Mouse (Mus musculus) forebrain, embryonic 12.5 days (tissue): ENCODE results near the gene Rps15. TPM values are rescaled to one million over a fixed set of nuclear protein-coding genes. Genes with fewer than 3 reads are reported as not detected.

ENCODE experiments used
- ATAC-seq: fragments of 200-750 bp; cut with Nextera tagmentation; 2 replicates; pipeline ENCODE4 v1.8.0; 2017; ENCODE audit warnings: moderate TSS enrichment; ENCODE audit not compliant: low FRiP score
- H3K27ac ChIP-seq: fragments of 300-500 bp; sonication (generic); 2 replicates; pipeline ENCODE4 v1.5.1; 2016; ENCODE audit warnings: mild to moderate bottlenecking
- H3K27me3 ChIP-seq: fragments of 300-500 bp; sonication (generic); 2 replicates; pipeline ENCODE4 v1.6.1; 2016; ENCODE audit warnings: mild to moderate bottlenecking
- H3K36me3 ChIP-seq: fragments of 300-500 bp; sonication (generic); replicated peaks from 2 replicates; pipeline ENCODE4 v1.6.1; 2016; ENCODE audit warnings: mild to moderate bottlenecking
- H3K4me1 ChIP-seq: fragments of 300-500 bp; sonication (generic); 2 replicates; pipeline ENCODE4 v1.6.1; 2016
- H3K4me2 ChIP-seq: fragments of 300-500 bp; sonication (generic); 2 replicates; pipeline ENCODE4 v1.6.1; 2016; ENCODE audit warnings: mild to moderate bottlenecking, moderate library complexity
- H3K4me3 ChIP-seq: fragments of 300-500 bp; sonication (generic); replicated peaks from 2 replicates; pipeline ENCODE4 v1.5.1; 2016; ENCODE audit warnings: mild to moderate bottlenecking
- H3K9ac ChIP-seq: fragments of 300-500 bp; sonication (generic); 2 replicates; pipeline ENCODE4 v1.6.1; 2016; ENCODE audit warnings: mild to moderate bottlenecking
- H3K9me3 ChIP-seq: fragments of 300-500 bp; sonication (generic); 2 replicates; pipeline ENCODE4 v1.6.1; 2016
- WGBS: fragments of 180-500 bp; shearing (Covaris S2); methylation state at CpG from one replicate; pipeline ENCODE4 v1.1.7; 2016; 5-methylcytosine and 5-hydroxymethylcytosine counted together
- polyA plus RNA-seq: library from polyadenylated mRNA; unstranded; fragments of >200 nt; fragmentation: Nextera tagmentation; extraction: Ambion mirVana; gene quantifications from 2 replicates; pipeline ENCODE4 v1.2.1, GENCODE M21; 2016

Gene Rps15
- polyA plus RNA-seq, 1 experiment from 2014 or later = 760 TPM

DNA sequence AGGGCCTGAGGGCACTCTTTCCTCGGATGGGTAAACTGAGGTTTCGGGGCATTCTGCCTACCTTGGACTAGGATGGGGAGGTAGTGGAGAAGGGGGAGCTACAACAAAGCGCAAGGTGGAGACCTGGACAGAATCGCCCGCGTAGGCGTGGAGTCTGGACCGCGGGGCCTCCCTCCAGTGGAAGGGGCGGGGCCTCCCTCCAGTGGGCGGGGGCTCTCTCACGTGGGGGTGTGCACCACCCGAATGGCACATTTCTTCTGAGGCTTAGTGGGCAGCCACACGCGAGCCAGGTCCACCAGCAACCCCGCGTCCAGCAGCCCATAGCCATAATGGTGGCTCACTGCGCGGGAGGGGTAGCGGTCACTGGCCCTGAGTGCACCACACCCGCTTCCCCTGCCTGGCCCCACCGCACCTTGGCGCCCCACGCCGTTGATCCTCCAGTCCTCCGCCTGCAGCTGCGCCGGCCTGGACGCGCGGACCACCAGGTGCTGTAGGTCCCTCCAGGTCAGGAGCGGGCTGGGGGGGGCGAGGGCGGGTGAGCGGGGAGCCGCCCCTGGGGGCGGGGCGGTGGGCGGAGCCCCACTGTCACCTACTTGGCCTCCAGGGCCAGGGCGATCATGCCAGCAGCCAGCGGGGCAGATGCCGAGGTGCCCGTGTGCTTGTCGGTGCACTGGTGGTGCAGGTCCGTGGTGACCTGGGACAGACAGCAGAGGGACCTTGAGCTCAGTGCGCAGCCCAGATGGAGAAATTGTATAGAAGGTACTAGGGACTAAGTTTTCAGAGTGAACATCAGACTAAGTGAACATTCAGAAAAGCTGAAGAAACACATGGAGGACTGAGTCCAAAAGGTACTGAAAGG, 31.2 kb downstream of the Rps15 start:
- WGBS = 2% methylated on average over 45 of the region's 46 CpGs
- H3K27me3 ChIP-seq = peaks cover 29% of the 10 kb centered on the region
- no peak overlapping the region for H3K27ac ChIP-seq

DNA sequence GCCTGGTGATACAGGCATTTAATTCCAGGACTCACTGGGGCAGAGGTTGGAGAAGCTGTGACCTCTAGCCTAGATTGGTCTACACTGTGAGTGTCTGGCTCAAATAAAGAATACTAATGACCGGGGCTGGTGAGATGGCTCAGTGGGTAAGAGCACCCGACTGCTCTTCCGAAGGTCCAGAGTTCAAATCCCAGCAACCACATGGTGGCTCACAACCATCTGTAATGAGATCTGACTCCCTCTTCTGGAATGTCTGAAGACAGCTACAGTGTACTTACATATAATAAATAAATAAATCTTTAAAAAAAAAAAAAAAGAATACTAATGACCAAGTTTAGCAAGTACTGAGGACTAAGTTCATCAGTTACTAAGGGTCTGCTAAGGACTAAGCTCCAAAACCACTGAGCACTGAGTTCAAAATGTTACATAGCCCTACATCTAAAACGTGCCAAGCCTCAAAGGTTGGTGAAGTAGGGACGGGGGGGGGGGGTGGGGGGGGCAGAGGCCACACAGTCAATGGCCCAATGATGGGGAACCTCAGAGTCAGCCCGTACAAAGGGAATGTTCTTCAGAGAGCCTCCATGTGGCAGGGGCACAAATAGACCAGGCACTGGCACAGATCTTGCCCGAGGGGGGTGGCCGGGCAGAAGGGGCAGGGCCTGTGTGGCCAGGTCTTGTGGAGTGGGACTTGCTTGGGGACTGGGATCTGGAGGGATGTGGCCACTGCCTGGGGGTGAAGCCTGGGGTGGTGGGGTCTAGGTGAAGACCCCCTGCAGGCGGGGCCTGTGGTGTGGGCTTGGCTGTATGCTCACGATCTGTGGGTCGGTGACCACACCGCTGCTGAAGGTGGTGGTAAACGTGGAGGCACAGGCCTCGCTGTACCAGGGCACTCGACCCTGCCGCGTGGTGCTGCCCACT, 32.1 kb downstream of the Rps15 start:
- H3K9ac ChIP-seq = no peak overlapping the region
- 77% methylated on average over 17 of the region's 17 CpGs for WGBS
- H3K4me1 ChIP-seq = peaks cover 29% of the 10 kb centered on the region
- no peaks in the 10 kb centered on the region for H3K36me3 ChIP-seq
- H3K4me2 ChIP-seq = peak overlapping the region; percentile 90; the same call in 1 of the 2 replicates
- H3K27ac ChIP-seq = no peak overlapping the region
- ATAC-seq = no peak
- peaks cover 29% of the 10 kb centered on the region for H3K27me3 ChIP-seq
- H3K4me3 ChIP-seq = no peak overlapping the region
- H3K9me3 ChIP-seq = no peaks in the 10 kb centered on the region

More for the DNA sequence above, 31.2 kb downstream of the Rps15 start:
- Histone ChIP-seq H3K36me3 (peaks cover 5% of the 10 kb centered on the region; the same call in 1 of the 2 replicates), H3K9me3 (no peaks in the 10 kb centered on the region), H3K4me1 (peaks cover 31% of the 10 kb centered on the region), H3K9ac (peak overlapping the region; percentile 58), H3K4me3 (peak overlapping the region; percentile 51), H3K4me2 (peak overlapping the region; percentile 90)
- peak; percentile 15 for ATAC-seq

DNA sequence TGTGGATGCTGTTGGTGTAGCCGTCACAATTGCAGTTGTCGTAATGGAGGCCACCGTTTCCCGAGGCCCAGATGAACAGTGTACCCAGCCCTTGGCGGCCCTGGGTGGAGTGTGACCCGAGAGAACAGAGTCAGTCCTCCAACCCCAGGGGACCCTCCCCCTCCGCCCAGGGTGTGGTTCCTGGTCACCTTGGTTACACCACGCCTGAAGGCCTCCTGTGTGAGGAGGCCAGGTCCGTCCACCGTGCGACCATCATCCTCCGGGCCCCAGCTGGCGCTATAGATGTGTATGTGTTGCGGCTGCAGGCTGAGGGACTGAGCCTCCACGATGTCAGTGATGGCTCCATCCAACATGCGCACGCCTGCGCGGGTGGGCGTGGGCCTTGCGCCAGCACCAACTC, 32.8 kb downstream of the Rps15 start:
- Histone ChIP-seq H3K4me1 (peaks cover 25% of the 10 kb centered on the region), H3K9ac (no peak overlapping the region), H3K9me3 (no peaks in the 10 kb centered on the region), H3K27me3 (peaks cover 29% of the 10 kb centered on the region), H3K4me2 (no peak overlapping the region), H3K36me3 (no peaks in the 10 kb centered on the region), H3K27ac (no peak overlapping the region), H3K4me3 (no peak overlapping the region)
- WGBS = 88% methylated on average over 21 of the region's 21 CpGs
- no peak for ATAC-seq

DNA sequence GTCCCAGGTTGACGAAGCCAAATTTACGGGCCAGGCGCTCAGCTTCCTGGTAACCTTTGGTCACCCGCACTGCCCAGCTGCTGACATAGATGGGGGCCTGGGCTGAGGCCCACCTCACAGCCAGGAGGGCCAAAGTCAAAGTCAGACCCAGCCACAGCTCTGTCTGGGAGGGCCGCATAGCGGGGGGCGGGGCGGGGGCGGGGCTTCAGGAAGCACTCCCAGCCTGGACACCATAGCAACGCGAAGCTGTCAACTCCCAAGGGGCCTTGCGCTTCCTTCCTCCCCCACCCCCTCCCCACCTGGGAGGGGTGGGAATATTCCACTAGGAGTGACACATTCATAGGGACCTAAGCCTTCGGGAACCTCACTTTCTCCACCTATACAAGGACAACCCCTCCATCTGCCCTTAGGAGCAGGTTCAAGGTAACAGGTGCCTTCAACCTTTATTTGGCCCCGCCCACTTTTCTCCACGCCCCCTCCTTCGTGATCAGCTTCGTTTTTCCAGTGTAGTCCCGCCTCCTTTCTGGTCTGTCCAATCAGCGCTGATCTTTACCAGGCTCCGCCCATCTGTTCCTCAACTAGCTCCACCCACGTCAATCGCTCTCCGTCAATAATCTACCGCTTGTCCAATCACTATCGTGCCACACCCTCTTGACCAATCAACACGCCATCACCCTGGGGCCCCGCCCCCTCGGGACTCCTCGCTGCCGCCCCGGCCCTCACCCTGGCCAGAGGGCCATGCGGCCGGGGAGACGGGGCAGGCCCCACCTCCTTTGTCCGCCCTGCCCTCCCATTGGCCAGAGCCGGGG, 37.2 kb downstream of the Rps15 start, which contains the start of the genes Pcsk4 and Reep6:
TSS of gene Pcsk4 (minus strand) at position 226 of the 809 bp plus-strand sequence.
TSS of gene Reep6 (plus strand) at position 681 of the 809 bp plus-strand sequence.
- Histone ChIP-seq H3K27ac (no peak within 1 kb of the TSS), H3K9me3 (no peaks in the 10 kb centered on the region), H3K4me1 (peaks cover 20% of the 10 kb centered on the region), H3K36me3 (no peaks in the 10 kb centered on the region), H3K27me3 (peaks cover 40% of the 10 kb centered on the region), H3K4me2 (peak within 1 kb of the TSS; percentile 83), H3K9ac (peak within 1 kb of the TSS; percentile 47), H3K4me3 (peak within 1 kb of the TSS; percentile 47)
- ATAC-seq = peak; percentile 96
- 5% methylated on average over 36 of the region's 36 CpGs for WGBS

DNA sequence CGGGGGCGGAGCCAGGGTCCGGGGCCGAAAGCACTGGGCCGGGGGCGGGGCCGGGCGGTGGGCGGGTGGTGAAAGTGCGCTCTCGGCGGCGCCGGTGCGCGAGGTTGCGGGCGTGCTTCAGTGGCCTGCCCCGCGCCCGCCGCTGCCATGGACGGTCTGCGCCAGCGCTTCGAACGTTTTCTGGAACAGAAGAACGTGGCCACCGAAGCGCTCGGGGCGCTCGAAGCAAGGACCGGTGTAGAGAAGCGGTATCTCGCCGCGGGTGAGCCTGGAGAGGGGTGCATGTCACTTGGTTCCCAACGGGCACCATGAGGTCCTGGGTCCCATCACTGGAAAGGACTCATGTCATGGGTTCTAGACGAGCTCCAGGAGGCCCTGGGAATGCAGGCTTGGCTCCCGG, 37.8 kb downstream of the Rps15 start:
- ATAC-seq = no peak
- H3K27ac ChIP-seq = no peak overlapping the region
- H3K4me2 ChIP-seq = peak overlapping the region; percentile 83
- H3K9me3 ChIP-seq = no peaks in the 10 kb centered on the region
- H3K4me1 ChIP-seq = peaks cover 15% of the 10 kb centered on the region
- peak overlapping the region; percentile 47 for H3K4me3 ChIP-seq
- 1% methylated on average over 41 of the region's 41 CpGs for WGBS
- H3K9ac ChIP-seq = peak overlapping the region; percentile 47
- H3K36me3 ChIP-seq = no peaks in the 10 kb centered on the region
- H3K27me3 ChIP-seq = peaks cover 34% of the 10 kb centered on the region

- H3K27ac ChIP-seq = no peak overlapping the region
- no peaks in the 10 kb centered on the region for H3K9me3 ChIP-seq
- no peak overlapping the region for H3K9ac ChIP-seq
- peaks cover 32% of the 10 kb centered on the region for H3K27me3 ChIP-seq
- 85% methylated on average over 2 of the region's 2 CpGs for whole genome bisulfite sequencing
- H3K36me3 ChIP-seq = no peaks in the 10 kb centered on the region
- no peak for ATAC-seq
- H3K4me3 ChIP-seq = no peak overlapping the region
- peak overlapping the region; percentile 83 for H3K4me2 ChIP-seq
- peaks cover 15% of the 10 kb centered on the region for H3K4me1 ChIP-seq
Observed at GRCm38 (mm10) chr10:80330888-80331287, 38.6 kb downstream of the Rps15 start.

- Histone ChIP-seq H3K4me1 (peaks cover 15% of the 10 kb centered on the region), H3K9ac (0 out of 2 replicates have a peak overlapping the region, but pooled peaks have one; percentile 4), H3K4me3 (no peak overlapping the region), H3K27me3 (peaks cover 29% of the 10 kb centered on the region), H3K4me2 (no peak overlapping the region), H3K9me3 (no peaks in the 10 kb centered on the region), H3K36me3 (no peaks in the 10 kb centered on the region), H3K27ac (no peak overlapping the region)
- ATAC-seq = no peak
- WGBS = 77% methylated on average over 10 of the region's 10 CpGs
Observed at GRCm38 (mm10) chr10:80331636-80332524, 39.6 kb downstream of the Rps15 start.

DNA sequence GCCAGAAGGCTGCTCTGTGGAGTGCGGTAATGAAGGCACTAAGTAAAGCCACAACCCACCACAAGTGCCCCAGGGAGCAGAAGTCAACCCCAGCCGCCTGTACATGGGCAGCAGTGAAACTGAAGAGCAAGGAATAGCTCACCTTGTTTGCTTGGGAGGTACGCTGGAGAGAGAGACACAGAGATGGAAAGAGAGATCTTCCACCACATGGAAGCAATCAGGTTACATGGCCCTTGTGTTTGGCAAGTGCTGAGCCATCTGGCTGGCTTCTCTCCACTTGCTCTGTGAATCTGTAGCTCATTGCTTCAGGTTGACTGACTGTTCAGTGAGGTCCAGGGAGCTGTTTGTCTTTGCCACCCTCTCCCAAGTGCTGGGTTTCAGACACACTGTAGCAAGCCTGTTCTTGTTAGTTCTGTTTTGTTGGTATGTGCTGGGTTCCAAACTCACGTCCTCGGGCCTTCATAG, 40.3 kb downstream of the Rps15 start:
- ATAC-seq = no peak
- 89% methylated on average over 5 of the region's 5 CpGs for WGBS
- H3K9me3 ChIP-seq = no peaks in the 10 kb centered on the region
- H3K4me3 ChIP-seq = no peak overlapping the region
- H3K27ac ChIP-seq = no peak overlapping the region
- no peak overlapping the region for H3K4me2 ChIP-seq
- 0 out of 2 replicates have a peak overlapping the region, but pooled peaks have one; percentile 4 for H3K9ac ChIP-seq
- H3K36me3 ChIP-seq = no peaks in the 10 kb centered on the region
- peaks cover 29% of the 10 kb centered on the region for H3K27me3 ChIP-seq
- peaks cover 15% of the 10 kb centered on the region for H3K4me1 ChIP-seq

DNA sequence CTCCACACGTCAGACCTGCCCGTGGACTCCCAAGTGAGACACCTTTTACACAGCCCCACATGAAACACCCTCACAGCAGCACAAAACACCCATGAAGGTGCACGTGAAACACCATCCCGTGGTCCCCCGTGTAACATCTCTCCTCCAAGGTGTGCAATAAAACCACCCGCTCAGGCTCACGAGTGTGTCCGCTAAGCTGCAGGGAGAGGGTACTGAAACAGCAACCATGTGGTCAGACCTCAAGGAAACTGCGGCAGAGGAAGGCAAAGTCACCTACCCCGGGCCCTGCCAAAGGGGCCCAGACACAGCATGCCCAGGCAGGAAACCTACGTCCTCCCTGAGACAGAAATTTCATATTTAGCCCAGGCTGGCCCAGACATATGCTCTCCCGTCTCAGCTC, 44.0 kb downstream of the Rps15 start:
- H3K4me1 ChIP-seq = no peaks in the 10 kb centered on the region
- no peak overlapping the region for H3K4me2 ChIP-seq
- H3K27ac ChIP-seq = no peak overlapping the region
- WGBS = 92% methylated on average over 12 of the region's 12 CpGs
- peaks cover 49% of the 10 kb centered on the region for H3K27me3 ChIP-seq
- no peak for ATAC-seq
- no peak overlapping the region for H3K9ac ChIP-seq
- no peaks in the 10 kb centered on the region for H3K9me3 ChIP-seq
- no peaks in the 10 kb centered on the region for H3K36me3 ChIP-seq
- H3K4me3 ChIP-seq = no peak overlapping the region

GRCm38 (mm10) chr10:80339941-80340750, 47.9 kb downstream of the Rps15 start:
- 22% methylated on average over 19 of the region's 19 CpGs for WGBS
- Histone ChIP-seq H3K36me3 (no peaks in the 10 kb centered on the region), H3K4me3 (no peak overlapping the region), H3K9me3 (no peaks in the 10 kb centered on the region), H3K27me3 (peaks cover 74% of the 10 kb centered on the region), H3K27ac (no peak overlapping the region), H3K4me1 (peaks cover 27% of the 10 kb centered on the region), H3K9ac (no peak overlapping the region), H3K4me2 (no peak overlapping the region)
- ATAC-seq = no peak; the same call in 1 of the 2 replicates
